Mouse (Mus musculus) stomach, embryonic 15.5 days (tissue): ENCODE measurements around the gene Ehd1. TPM values are rescaled to one million over a fixed set of nuclear protein-coding genes. Genes with fewer than 3 reads are reported as not detected.
A peak's percentile ranks its signal among the peaks of the same experiment; 100 is the strongest.
"Not testable (repeated sequence)": the region's sequence is repeated elsewhere in the genome, so short reads cannot be mapped to it uniquely, and the experiment has no call there.

Source experiments
- ATAC-seq: fragments of 200-750 bp; cut with Nextera tagmentation; 2 replicates; pipeline ENCODE4 v1.8.0; 2017; ENCODE audit warnings: low read depth, moderate number of reproducible peaks, moderate TSS enrichment; ENCODE audit not compliant: insufficient read depth, low FRiP score
- H3K27ac ChIP-seq: fragments of 300-500 bp; sonication (generic); 2 replicates; pipeline ENCODE4 v1.5.1; 2015; ENCODE audit warnings: mild to moderate bottlenecking, inconsistent platforms
- H3K27me3 ChIP-seq: fragments of 300-500 bp; sonication (generic); replicated peaks from 2 replicates; pipeline ENCODE4 v1.6.1; 2015; ENCODE audit warnings: inconsistent platforms
- H3K36me3 ChIP-seq: fragments of 300-500 bp; sonication (generic); 2 replicates; pipeline ENCODE4 v1.6.1; 2015; ENCODE audit warnings: inconsistent platforms
- H3K4me1 ChIP-seq: fragments of 300-500 bp; sonication (generic); 2 replicates; pipeline ENCODE4 v1.6.1; 2015; ENCODE audit warnings: inconsistent platforms
- H3K4me2 ChIP-seq: fragments of 300-500 bp; sonication (generic); 2 replicates; pipeline ENCODE4 v1.6.1; 2015; ENCODE audit warnings: mild to moderate bottlenecking, inconsistent platforms
- H3K4me3 ChIP-seq: fragments of 300-500 bp; sonication (generic); replicated peaks from 2 replicates; pipeline ENCODE4 v1.5.1; 2015; ENCODE audit warnings: inconsistent platforms
- H3K9ac ChIP-seq: fragments of 300-500 bp; sonication (generic); 2 replicates; pipeline ENCODE4 v1.6.1; 2015; ENCODE audit warnings: inconsistent platforms
- H3K9me3 ChIP-seq: fragments of 300-500 bp; sonication (generic); 2 replicates; pipeline ENCODE4 v1.6.1; 2016; ENCODE audit warnings: inconsistent platforms
- WGBS: fragments of 180-500 bp; shearing (Covaris S2); methylation state at CpG from one replicate; pipeline ENCODE4 v1.1.7; 2015; 5-methylcytosine and 5-hydroxymethylcytosine counted together
- polyA plus RNA-seq: library from polyadenylated mRNA; unstranded; fragments of >200 nt; fragmentation: Nextera tagmentation; extraction: Ambion mirVana; gene quantifications from 2 replicates; pipeline ENCODE4 v1.2.1, GENCODE M21; 2015

Ehd1 gene
- polyA plus RNA-seq, 1 experiment from 2014 or later, result 73.4 TPM

GRCm38 (mm10) chr19:6284502-6284901 lies 8.0 kb downstream of the Ehd1 start:
- H3K36me3 ChIP-seq, result peaks cover 26% of the 10 kb centered on the region
- H3K9ac ChIP-seq, result no peak overlapping the region
- H3K9me3 ChIP-seq, result no peaks in the 10 kb centered on the region
- peak; percentile 63 for ATAC-seq
- no peaks in the 10 kb centered on the region for H3K27me3 ChIP-seq
- 74% methylated on average over 12 of the region's 12 CpGs for WGBS
- peak overlapping the region; percentile 17; the same call in 1 of the 2 replicates for H3K27ac ChIP-seq
- H3K4me2 ChIP-seq, result no peak overlapping the region
- H3K4me3 ChIP-seq, result no peak overlapping the region
- H3K4me1 ChIP-seq, result peaks cover 38% of the 10 kb centered on the region

- ATAC-seq, result no peak
These were observed 8.7 kb downstream of the Ehd1 start for GRCm38 (mm10) chr19:6285226-6285625.

DNA sequence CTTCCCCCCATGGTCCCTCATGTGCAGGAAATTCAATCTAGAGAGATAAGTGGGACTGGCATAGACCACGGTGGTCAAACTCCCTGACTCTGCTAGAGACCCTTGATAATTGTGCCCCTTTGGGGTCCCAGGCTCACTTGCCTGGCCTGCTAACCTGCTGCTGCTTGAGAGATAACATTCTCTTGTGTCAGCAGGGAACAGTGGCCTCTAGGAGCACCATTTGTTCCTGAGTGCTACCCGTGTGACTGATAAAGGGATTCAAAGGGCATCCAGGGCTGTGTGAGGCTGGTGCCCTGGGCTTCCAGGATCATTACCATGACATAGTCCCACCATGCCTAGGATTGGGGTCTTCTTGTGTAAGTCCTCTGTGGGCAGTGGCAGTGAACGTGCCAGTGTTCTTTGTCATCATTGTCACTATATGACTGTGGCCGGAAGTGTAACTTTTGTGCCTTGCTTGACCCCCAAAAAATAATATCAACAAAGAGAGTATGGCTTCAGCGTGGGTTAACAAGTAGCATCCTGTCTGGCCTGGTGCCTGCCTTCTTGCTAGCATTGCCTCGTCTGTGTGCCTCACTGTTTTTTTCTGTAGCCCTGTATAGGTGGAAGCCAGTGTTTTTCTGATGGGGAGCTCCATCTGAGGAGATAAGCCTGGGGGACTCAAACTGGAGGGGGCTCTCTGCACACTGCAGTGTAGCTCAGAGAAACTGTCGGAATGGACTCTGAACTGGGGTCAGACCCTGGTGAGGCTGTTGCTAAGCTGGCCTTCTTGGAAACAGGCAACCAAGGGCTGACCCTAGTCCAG lies 9.3 kb downstream of the Ehd1 start:
- no peaks in the 10 kb centered on the region for H3K27me3 ChIP-seq
- WGBS, result 52% methylated on average over 7 of the region's 7 CpGs
- peaks cover 28% of the 10 kb centered on the region; the same call in 1 of the 2 replicates for H3K4me1 ChIP-seq
- H3K4me2 ChIP-seq, result 0 out of 2 replicates have a peak overlapping the region, but pooled peaks have one; percentile 3
- peak overlapping the region; percentile 17; the same call in 1 of the 2 replicates for H3K27ac ChIP-seq
- no peak overlapping the region for H3K4me3 ChIP-seq
- H3K36me3 ChIP-seq, result peaks cover 26% of the 10 kb centered on the region
- no peaks in the 10 kb centered on the region for H3K9me3 ChIP-seq
- ATAC-seq, result no peak
- no peak overlapping the region for H3K9ac ChIP-seq

More at GRCm38 (mm10) chr19:6285226-6285625, 8.7 kb downstream of the Ehd1 start:
- WGBS, result 65% methylated on average over 8 of the region's 8 CpGs
- H3K4me2 ChIP-seq, result 0 out of 2 replicates have a peak overlapping the region, but pooled peaks have one; percentile 3
- peaks cover 26% of the 10 kb centered on the region for H3K36me3 ChIP-seq
- H3K9me3 ChIP-seq, result no peaks in the 10 kb centered on the region
- H3K9ac ChIP-seq, result no peak overlapping the region
- H3K27ac ChIP-seq, result peak overlapping the region; percentile 17; the same call in 1 of the 2 replicates
- H3K4me1 ChIP-seq, result peaks cover 31% of the 10 kb centered on the region
- no peaks in the 10 kb centered on the region for H3K27me3 ChIP-seq
- H3K4me3 ChIP-seq, result no peak overlapping the region

DNA sequence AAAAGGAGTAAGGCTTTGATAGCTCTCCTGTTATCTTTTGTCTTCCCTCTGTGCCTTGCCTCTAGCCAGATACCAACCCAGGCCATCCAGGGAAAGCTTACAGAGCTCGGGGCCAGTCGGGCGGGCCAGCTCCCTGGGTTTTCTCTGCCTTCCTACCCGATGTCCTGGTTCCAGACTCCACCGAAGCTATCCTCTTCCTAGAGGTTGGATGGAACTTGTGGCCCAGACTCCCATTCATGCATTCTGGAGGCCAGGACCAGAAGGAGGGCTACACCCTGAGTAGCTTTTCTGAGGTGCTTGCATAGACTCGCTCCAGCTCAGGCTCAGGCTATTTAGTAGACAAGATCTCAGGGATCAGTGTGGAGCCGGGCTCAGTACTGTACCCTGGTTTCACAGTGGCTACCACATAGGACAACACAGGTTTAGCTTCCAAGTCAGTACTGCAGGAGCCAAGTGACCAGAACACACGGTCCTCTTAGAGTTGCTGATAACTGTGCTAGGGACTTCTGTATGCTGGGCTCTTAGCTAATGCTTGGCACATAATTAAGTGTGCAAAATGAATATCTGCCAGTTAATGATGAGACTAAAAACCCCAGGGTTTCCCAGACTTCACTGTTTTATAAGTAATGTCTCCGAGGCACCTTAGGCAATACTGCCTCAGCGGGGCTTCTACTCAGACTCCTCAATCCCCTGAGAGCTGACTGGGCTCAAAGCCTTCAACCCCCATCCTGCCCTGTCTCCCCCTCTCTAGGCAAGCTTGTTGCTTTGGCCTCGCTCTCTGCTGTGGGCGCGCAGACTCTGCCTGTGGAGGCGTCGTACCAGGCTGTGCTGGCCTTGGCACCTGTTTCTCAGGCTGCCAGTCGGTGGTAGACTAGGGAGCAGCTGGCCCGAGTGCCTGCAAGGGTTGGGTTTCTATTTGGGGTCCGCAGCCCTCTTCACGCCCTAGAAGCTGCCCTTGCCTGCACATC lies 10.2 kb downstream of the Ehd1 start:
- ATAC-seq, result no peak
- H3K9ac ChIP-seq, result no peak overlapping the region
- no peaks in the 10 kb centered on the region for H3K9me3 ChIP-seq
- H3K27me3 ChIP-seq, result no peaks in the 10 kb centered on the region
- H3K4me3 ChIP-seq, result no peak overlapping the region
- H3K27ac ChIP-seq, result no peak overlapping the region
- peaks cover 19% of the 10 kb centered on the region for H3K36me3 ChIP-seq
- peaks cover 37% of the 10 kb centered on the region; the same call in 1 of the 2 replicates for H3K4me1 ChIP-seq
- 0 out of 2 replicates have a peak overlapping the region, but pooled peaks have one; percentile 0 for H3K4me2 ChIP-seq
- WGBS, result 83% methylated on average over 19 of the region's 19 CpGs

DNA sequence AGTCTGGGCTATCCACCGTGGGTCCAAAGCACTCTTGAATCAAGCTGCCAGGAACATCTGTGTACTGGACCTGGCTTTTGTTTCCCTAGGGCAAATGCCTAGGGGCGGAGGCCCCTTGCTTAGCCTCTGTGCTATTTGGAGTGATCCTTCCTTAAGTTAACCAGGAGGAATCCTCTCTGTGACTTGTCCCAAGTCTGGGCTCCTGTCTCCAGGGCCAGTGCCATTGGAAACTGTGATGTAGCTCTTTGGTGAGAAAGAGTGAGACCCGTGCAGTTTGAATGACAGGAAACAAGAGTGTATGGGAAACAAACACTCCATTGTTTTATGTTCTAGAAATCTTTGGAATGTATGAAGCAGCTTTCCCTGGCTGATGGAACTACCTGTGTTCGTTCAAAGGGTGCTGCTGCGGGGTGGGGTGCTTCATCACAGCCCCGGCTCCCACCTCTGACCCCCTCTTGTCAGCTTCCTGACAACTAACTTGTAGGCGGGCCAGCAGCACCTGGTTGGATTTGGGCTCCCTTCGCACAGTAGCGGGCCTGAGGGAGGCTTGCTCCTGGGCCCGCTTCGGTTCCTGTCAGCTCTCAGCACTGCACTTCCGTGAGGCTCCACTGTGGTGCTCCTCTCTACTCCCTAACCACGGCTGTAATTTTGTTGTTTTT lies 11.8 kb downstream of the Ehd1 start:
- no peak for ATAC-seq
- Histone ChIP-seq H3K9ac (no peak overlapping the region), H3K9me3 (no peaks in the 10 kb centered on the region), H3K27ac (0 out of 2 replicates have a peak overlapping the region, but pooled peaks have one; percentile 18), H3K36me3 (peaks cover 11% of the 10 kb centered on the region; the same call in 1 of the 2 replicates), H3K4me3 (no peak overlapping the region), H3K27me3 (no peaks in the 10 kb centered on the region), H3K4me1 (peaks cover 38% of the 10 kb centered on the region; the same call in 1 of the 2 replicates), H3K4me2 (no peak overlapping the region)
- 70% methylated on average over 13 of the region's 13 CpGs for WGBS

DNA sequence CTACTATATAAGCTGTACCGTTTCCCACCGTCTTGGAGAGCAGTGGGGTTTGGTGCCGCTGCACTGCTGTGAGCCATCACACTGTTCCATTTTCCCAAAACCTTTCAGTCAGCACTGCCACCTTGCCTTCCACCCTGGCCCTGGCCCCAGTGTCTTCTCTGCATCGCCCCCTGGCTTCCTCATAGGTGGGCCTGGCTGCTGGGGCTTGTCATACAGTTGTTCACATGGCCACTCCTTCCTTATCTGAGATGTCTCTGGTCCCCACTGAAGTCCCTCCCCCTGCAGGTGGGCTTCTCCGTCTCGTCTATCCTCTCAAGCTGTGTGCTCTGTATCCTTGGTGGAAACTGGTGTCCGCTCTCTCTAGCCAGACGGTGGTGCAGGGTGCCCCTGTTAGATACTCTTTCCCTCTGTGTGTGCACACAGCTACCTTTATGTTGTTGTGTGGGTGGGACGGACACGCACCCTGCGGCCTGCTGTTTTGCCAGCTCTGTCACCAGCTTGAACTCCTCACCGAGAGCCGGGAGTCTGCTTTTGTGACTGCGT lies 13.2 kb downstream of the Ehd1 start:
- Histone ChIP-seq H3K27me3 (no peaks in the 10 kb centered on the region), H3K4me1 (peaks cover 37% of the 10 kb centered on the region; the same call in 1 of the 2 replicates), H3K4me2 (no peak overlapping the region), H3K4me3 (no peak overlapping the region), H3K36me3 (peaks cover 8% of the 10 kb centered on the region; the same call in 1 of the 2 replicates), H3K9ac (no peak overlapping the region), H3K27ac (no peak overlapping the region), H3K9me3 (no peaks in the 10 kb centered on the region)
- ATAC-seq, result no peak
- WGBS, result 88% methylated on average over 14 of the region's 14 CpGs

- 96% methylated on average over 5 of the region's 6 CpGs for WGBS
- ATAC-seq, result 0 out of 2 replicates have a peak, but pooled peaks have one; percentile 34
- Histone ChIP-seq H3K27ac (peak overlapping the region; percentile 75), H3K4me1 (peaks cover 28% of the 10 kb centered on the region; the same call in 1 of the 2 replicates), H3K36me3 (peaks cover 13% of the 10 kb centered on the region; the same call in 1 of the 2 replicates)
- H3K4me3 ChIP-seq, H3K9me3 ChIP-seq, H3K9ac ChIP-seq, H3K4me2 ChIP-seq, H3K27me3 ChIP-seq: not testable (repeated sequence)
These were observed 14.2 kb downstream of the Ehd1 start for GRCm38 (mm10) chr19:6290720-6291116.

GRCm38 (mm10) chr19:6291117-6291781 lies 14.7 kb downstream of the Ehd1 start:
- Histone ChIP-seq H3K9me3 (no peaks in the 10 kb centered on the region), H3K36me3 (peaks cover 13% of the 10 kb centered on the region), H3K4me1 (0 out of 2 replicates have a peak, but pooled peaks cover 23% of the 10 kb centered on the region), H3K4me2 (peak overlapping the region; percentile 27; the same call in 1 of the 2 replicates), H3K9ac (no peak overlapping the region), H3K4me3 (no peak overlapping the region), H3K27me3 (no peaks in the 10 kb centered on the region), H3K27ac (peak overlapping the region; percentile 75)
- WGBS, result 74% methylated on average over 10 of the region's 10 CpGs
- ATAC-seq, result peak; percentile 54; the same call in 1 of the 2 replicates

GRCm38 (mm10) chr19:6292262-6292661 lies 15.7 kb downstream of the Ehd1 start:
- no peak for ATAC-seq
- Histone ChIP-seq H3K9ac (no peak overlapping the region), H3K36me3 (peaks cover 19% of the 10 kb centered on the region), H3K4me1 (0 out of 2 replicates have a peak, but pooled peaks cover 19% of the 10 kb centered on the region), H3K27me3 (no peaks in the 10 kb centered on the region), H3K27ac (no peak overlapping the region), H3K4me3 (no peak overlapping the region), H3K4me2 (no peak overlapping the region), H3K9me3 (no peaks in the 10 kb centered on the region)
- WGBS, result 84% methylated on average over 5 of the region's 5 CpGs

- Histone ChIP-seq H3K9me3 (no peaks in the 10 kb centered on the region), H3K27me3 (no peaks in the 10 kb centered on the region), H3K4me3 (no peak overlapping the region), H3K27ac (no peak overlapping the region), H3K9ac (no peak overlapping the region), H3K4me2 (no peak overlapping the region), H3K36me3 (peaks cover 33% of the 10 kb centered on the region), H3K4me1 (0 out of 2 replicates have a peak, but pooled peaks cover 10% of the 10 kb centered on the region)
- ATAC-seq, result no peak
- WGBS, result 90% methylated on average over 17 of the region's 17 CpGs
These were observed 17.8 kb downstream of the Ehd1 start for GRCm38 (mm10) chr19:6294301-6294700.
